Mouse (Mus musculus) heart, adult 2 months (tissue): ENCODE measurements around the gene Fgd3. TPM values are rescaled to one million over a fixed set of nuclear protein-coding genes. Genes with fewer than 3 reads are reported as not detected.

Source experiments
- DNase-seq, 2 experiments: peaks; one replicate each; pipeline ENCODE4 v3.0.0; 2021
- H3K27ac ChIP-seq: fragments of 200-600 bp; 2 replicates; pipeline ENCODE4 v1.8.1; 2022
- H3K27me3 ChIP-seq: fragments of 200-500 bp; 2 replicates; pipeline ENCODE4 v1.6.1; 2012; ENCODE audit warnings: mild to moderate bottlenecking, low read length, inconsistent platforms, mixed read lengths; ENCODE audit not compliant: control insufficient read depth, insufficient read depth
- H3K36me3 ChIP-seq: fragments of 200-500 bp; 2 replicates; pipeline ENCODE4 v1.6.1; 2012; ENCODE audit warnings: low read length, inconsistent platforms; ENCODE audit not compliant: control insufficient read depth, insufficient read depth
- H3K4me1 ChIP-seq: fragments of 200-500 bp; 2 replicates; pipeline ENCODE4 v1.6.1; 2011; ENCODE audit warnings: low read length; ENCODE audit not compliant: control insufficient read depth, insufficient read depth
- H3K4me3 ChIP-seq: fragments of 200-600 bp; 2 replicates; pipeline ENCODE4 v1.8.1; 2022
- H3K79me2 ChIP-seq: fragments of 200-500 bp; replicated peaks from 2 replicates; pipeline ENCODE4 v1.6.1; 2012; ENCODE audit warnings: mild to moderate bottlenecking, inconsistent platforms, low read length, moderate library complexity, mixed read lengths; ENCODE audit not compliant: control insufficient read depth, insufficient read depth
- H3K9ac ChIP-seq: fragments of 200-500 bp; 2 replicates; pipeline ENCODE4 v1.6.1; 2012; ENCODE audit warnings: low read depth, mild to moderate bottlenecking, control low read depth, inconsistent platforms, low read length, mixed read lengths
- CTCF ChIP-seq: fragments of 200-600 bp; IDR thresholded peaks from 2 replicates; pipeline ENCODE4 v1.8.1; 2022; ENCODE audit warnings: antibody characterized with exemption, mild to moderate bottlenecking, moderate library complexity
- EP300 ChIP-seq: fragments of 200-500 bp; IDR thresholded peaks from 2 replicates; pipeline ENCODE4 v1.6.1; 2011; ENCODE audit warnings: low read depth, low read length, control low read depth; ENCODE audit not compliant: insufficient read depth
- POLR2A ChIP-seq: fragments of 200-500 bp; IDR thresholded peaks from 2 replicates; pipeline ENCODE4 v1.6.1; 2011; ENCODE audit warnings: mild to moderate bottlenecking, low read depth, low read length, control low read depth; ENCODE audit not compliant: insufficient read depth
- WGBS: fragments of 180-500 bp; shearing (Covaris S2); methylation state at CpG from one replicate; pipeline ENCODE4 v1.1.7; 2018; 5-methylcytosine and 5-hydroxymethylcytosine counted together
- intact Hi-C: fragments of 180-260 bp; cut with DNase I; formaldehyde crosslinking; loops from one replicate; pipeline ENCODE4 v1.15.1; 2025
- polyA plus RNA-seq: library from polyadenylated mRNA; depleted of rRNA; stranded (reverse); fragments of >200 nt; gene quantifications from 2 replicates; pipeline ENCODE4 v1.2.3, GENCODE M21; 2012
- total RNA-seq, 2 experiments: library from RNA; stranded (reverse); gene quantifications; 2 replicates each; pipeline ENCODE4 v1.2.3; 2021

The Fgd3 gene
- total and polyA plus RNA-seq, 3 experiments: 0.96 to 1.0 (median 0.96) TPM

DNA sequence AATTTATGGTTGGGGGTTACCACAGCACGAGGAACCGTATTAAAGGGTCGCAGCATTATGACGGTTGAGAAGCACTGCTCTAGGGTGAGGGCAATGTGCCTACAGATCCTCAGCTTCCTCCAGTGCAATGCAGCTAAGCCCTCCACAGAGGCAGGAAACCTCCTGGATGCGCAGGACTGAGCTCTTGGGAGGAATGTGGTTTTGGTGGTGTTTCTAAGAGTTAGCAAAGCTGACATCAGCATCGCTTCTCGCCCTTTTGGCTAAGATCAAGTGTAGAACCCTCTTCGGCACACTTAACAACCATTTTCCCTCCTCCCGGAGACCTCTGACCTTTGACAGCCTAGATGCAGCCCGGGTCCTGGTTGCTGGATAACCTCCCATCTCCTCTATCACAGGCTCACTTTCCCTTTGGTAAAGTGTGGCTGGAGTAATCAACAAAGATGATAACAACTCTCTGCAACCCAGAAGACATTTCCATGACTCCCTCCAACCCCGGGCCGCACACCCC lies 72.8 kb downstream of the Fgd3 start:
- H3K27me3 ChIP-seq: peaks cover 6% of the 10 kb centered on the region
- no peaks in the 10 kb centered on the region for H3K36me3 ChIP-seq
- H3K4me1 ChIP-seq: no peaks in the 10 kb centered on the region; the same call in 1 of the 2 replicates
- intact Hi-C loops: no loop called here
- WGBS: 52% methylated on average over 12 of the region's 12 CpGs
- H3K27ac ChIP-seq: no peak overlapping the region
- DNase-seq: no peak
- H3K4me3 ChIP-seq: peak overlapping the region; percentile 38
- H3K9ac ChIP-seq: peak overlapping the region; percentile 51; the same call in 1 of the 2 replicates
- TF ChIP-seq EP300: no peak
- TF ChIP-seq POLR2A: no peak
- TF ChIP-seq CTCF: no peak
- H3K79me2 ChIP-seq: no peaks in the 10 kb centered on the region

DNA sequence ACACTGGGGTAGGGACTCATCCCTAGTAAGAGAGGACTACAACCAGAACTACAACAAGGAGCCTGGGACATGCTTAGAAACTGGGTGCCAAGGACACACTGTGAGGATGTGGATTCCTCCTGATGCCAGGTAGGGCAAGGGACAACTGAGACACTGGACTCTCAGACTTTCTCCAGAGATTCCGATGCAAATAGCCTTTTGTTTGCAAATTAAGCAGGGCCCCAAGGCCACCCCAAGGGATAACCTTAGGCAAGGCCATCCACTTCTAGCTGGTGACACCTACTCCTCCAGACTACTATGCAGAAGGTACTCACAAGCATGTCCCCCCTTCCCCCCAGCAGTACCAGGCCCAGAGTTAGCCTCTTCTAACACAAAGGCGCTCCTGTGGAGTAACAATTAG lies 73.5 kb downstream of the Fgd3 start:
- WGBS: 89% methylated on average over 2 of the region's 2 CpGs
- no peak for DNase-seq
- no peaks in the 10 kb centered on the region for H3K36me3 ChIP-seq
- H3K79me2 ChIP-seq: no peaks in the 10 kb centered on the region
- no peak overlapping the region for H3K9ac ChIP-seq
- H3K4me1 ChIP-seq: no peaks in the 10 kb centered on the region; the same call in 1 of the 2 replicates
- no peak overlapping the region for H3K4me3 ChIP-seq
- H3K27me3 ChIP-seq: peaks cover 6% of the 10 kb centered on the region
- TF ChIP-seq POLR2A: no peak
- no peak for TF ChIP-seq CTCF
- TF ChIP-seq EP300: no peak
- intact Hi-C loops: no loop called here
- H3K27ac ChIP-seq: no peak overlapping the region

GRCm38 (mm10) chr13:49246011-49246410 lies 74.1 kb downstream of the Fgd3 start:
- TF ChIP-seq EP300 (no peak), CTCF (no peak), POLR2A (no peak)
- no peak overlapping the region for H3K4me3 ChIP-seq
- intact Hi-C loops: no loop called here
- no peak for DNase-seq
- H3K79me2 ChIP-seq: no peaks in the 10 kb centered on the region
- no peak overlapping the region for H3K9ac ChIP-seq
- H3K27ac ChIP-seq: no peak overlapping the region
- peaks cover 6% of the 10 kb centered on the region for H3K27me3 ChIP-seq
- H3K36me3 ChIP-seq: no peaks in the 10 kb centered on the region
- H3K4me1 ChIP-seq: no peaks in the 10 kb centered on the region; the same call in 1 of the 2 replicates
- 42% methylated on average over 3 of the region's 3 CpGs for WGBS

DNA sequence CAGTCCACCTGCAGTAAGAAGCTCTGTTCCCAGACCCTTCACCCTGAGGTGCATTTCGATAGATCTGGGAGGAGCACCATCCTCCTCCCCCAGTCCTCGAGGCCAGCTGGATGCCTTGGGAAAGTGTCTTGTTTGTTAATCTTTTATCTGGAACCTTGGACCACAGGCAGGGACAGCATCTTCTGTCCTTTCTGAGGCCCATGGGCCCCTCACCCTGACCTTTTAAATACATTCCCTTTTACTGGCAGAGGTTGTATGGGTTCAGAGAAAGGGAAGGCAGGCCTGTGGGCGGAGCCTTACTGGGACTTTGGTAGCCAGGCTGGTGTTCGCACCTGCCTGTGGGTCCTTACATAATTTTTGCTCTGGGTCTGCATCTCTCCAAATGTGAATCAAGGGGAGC lies 74.9 kb downstream of the Fgd3 start:
- intact Hi-C loops: no loop called here
- Histone ChIP-seq H3K27me3 (peaks cover 6% of the 10 kb centered on the region), H3K79me2 (no peaks in the 10 kb centered on the region), H3K4me3 (no peak overlapping the region), H3K9ac (no peak overlapping the region), H3K4me1 (no peaks in the 10 kb centered on the region; the same call in 1 of the 2 replicates), H3K36me3 (no peaks in the 10 kb centered on the region), H3K27ac (no peak overlapping the region)
- DNase-seq: no peak
- TF ChIP-seq CTCF (no peak), POLR2A (no peak), EP300 (no peak)
- WGBS: 69% methylated on average over 4 of the region's 4 CpGs

GRCm38 (mm10) chr13:49243492-49243891 lies 76.6 kb downstream of the Fgd3 start:
- H3K27me3 ChIP-seq: peaks cover 6% of the 10 kb centered on the region
- intact Hi-C loops: no loop called here
- no peak overlapping the region for H3K4me3 ChIP-seq
- no peaks in the 10 kb centered on the region for H3K79me2 ChIP-seq
- no peak for TF ChIP-seq EP300
- TF ChIP-seq CTCF: no peak
- no peak for TF ChIP-seq POLR2A
- WGBS: 86% methylated on average over 2 of the region's 2 CpGs
- no peaks in the 10 kb centered on the region for H3K36me3 ChIP-seq
- H3K9ac ChIP-seq: no peak overlapping the region
- no peaks in the 10 kb centered on the region; the same call in 1 of the 2 replicates for H3K4me1 ChIP-seq
- no peak overlapping the region; the same call in 1 of the 2 replicates for H3K27ac ChIP-seq
- no peak for DNase-seq

DNA sequence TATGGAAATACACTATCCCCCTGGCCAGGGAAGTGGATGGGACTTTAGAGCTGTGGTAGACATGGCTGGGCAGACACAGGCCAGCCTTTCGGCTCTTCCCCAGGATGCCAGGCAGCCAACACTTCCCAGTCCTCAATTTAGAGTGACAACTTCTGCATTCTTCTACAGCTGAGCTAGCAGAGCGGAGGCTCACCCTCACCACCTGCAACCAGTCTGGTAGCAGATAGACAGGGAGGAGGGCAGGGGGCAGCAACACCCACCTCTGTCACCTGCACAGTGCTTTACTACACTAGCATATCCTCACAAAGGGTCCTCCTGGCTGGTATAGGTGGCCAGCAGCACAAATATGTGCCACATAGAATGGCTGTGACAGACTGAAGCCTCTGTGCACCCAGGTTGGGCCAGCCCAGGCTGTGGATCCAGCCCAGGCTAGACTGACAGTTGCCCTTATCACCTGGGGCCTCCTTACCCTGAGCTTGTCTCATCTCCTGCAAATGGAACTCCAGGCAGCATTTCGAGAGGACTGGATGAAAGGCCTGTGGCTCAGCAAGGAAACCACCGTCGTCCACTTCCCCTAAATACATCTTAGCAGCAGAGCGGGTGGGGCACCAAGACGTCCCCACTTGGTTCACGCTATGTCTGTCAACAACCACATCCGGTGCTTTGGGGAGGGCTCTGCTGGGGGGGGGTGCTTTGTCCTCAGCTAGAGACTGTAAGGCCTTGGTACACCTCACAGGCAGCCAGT lies 77.6 kb downstream of the Fgd3 start:
- Histone ChIP-seq H3K79me2 (no peaks in the 10 kb centered on the region), H3K4me3 (no peak overlapping the region), H3K4me1 (no peaks in the 10 kb centered on the region), H3K27ac (no peak overlapping the region; the same call in 1 of the 2 replicates), H3K9ac (no peak overlapping the region), H3K36me3 (no peaks in the 10 kb centered on the region), H3K27me3 (no peaks in the 10 kb centered on the region)
- DNase-seq: peak in 1 of 2 experiments; percentile 71
- intact Hi-C loops: no loop called here
- WGBS: 42% methylated on average over 9 of the region's 9 CpGs
- TF ChIP-seq POLR2A: no peak
- no peak for TF ChIP-seq CTCF
- no peak for TF ChIP-seq EP300
